Mouse (Mus musculus): Measurements from ENCODE around the gene Znhit3. TPM values are rescaled to one million over a fixed set of nuclear protein-coding genes. Genes with fewer than 3 reads are reported as not detected.

The Znhit3 gene
- total RNA-seq, 2 experiments from 2014 or later = 13.7 to 16.5 TPM

- no peak for DNase-seq
- intact Hi-C loops (cut with DNase I) = no loop called here
- no peak for TF ChIP-seq CTCF (IDR thresholded peaks at IDR 0.05)
- H3K4me3 ChIP-seq = no peak overlapping the region
- H3K27ac ChIP-seq = no peak overlapping the region
These were observed 32.4 kb upstream of the Znhit3 start for GRCm38 (mm10) chr11:84948526-84948925.

GRCm38 (mm10) chr11:84948114-84948513 is 31.9 kb upstream of the Znhit3 start:
- no peak for DNase-seq
- Histone ChIP-seq H3K27ac (no peak overlapping the region), H3K4me3 (no peak overlapping the region)
- no peak for TF ChIP-seq CTCF (IDR thresholded peaks at IDR 0.05)
- intact Hi-C loops (cut with DNase I) = no loop called here

GRCm38 (mm10) chr11:84947206-84947605 is 31.0 kb upstream of the Znhit3 start:
- Histone ChIP-seq H3K4me3 (no peak overlapping the region), H3K27ac (no peak overlapping the region)
- TF ChIP-seq CTCF (IDR thresholded peaks at IDR 0.05) = no peak
- intact Hi-C loops (cut with DNase I) = no loop called here
- no peak for DNase-seq

- intact Hi-C loops (cut with DNase I) = no loop called here
These were observed 29.7 kb upstream of the Znhit3 start for GRCm38 (mm10) chr11:84945841-84946240.

GRCm38 (mm10) chr11:84944639-84945435 is 28.7 kb upstream of the Znhit3 start:
- DNase-seq = no peak
- Histone ChIP-seq H3K27ac (no peak overlapping the region), H3K4me3 (no peak overlapping the region)
- no peak for TF ChIP-seq CTCF (IDR thresholded peaks at IDR 0.05)
- intact Hi-C loops (cut with DNase I) = no loop called here

More at GRCm38 (mm10) chr11:84945841-84946240, 29.7 kb upstream of the Znhit3 start:
- no peak for TF ChIP-seq CTCF (IDR thresholded peaks at IDR 0.05)
- no peak overlapping the region for H3K27ac ChIP-seq
- DNase-seq = no peak
- H3K4me3 ChIP-seq = no peak overlapping the region

- intact Hi-C loops (cut with DNase I) = no loop called here
- TF ChIP-seq CTCF (IDR thresholded peaks at IDR 0.05) = no peak
- no peak overlapping the region for H3K4me3 ChIP-seq
- no peak overlapping the region for H3K27ac ChIP-seq
- DNase-seq = peak; percentile 43
These were observed 27.8 kb upstream of the Znhit3 start for GRCm38 (mm10) chr11:84943948-84944347.

GRCm38 (mm10) chr11:84940140-84940539 is 24.0 kb upstream of the Znhit3 start:
- intact Hi-C loops (cut with DNase I) = no loop called here

GRCm38 (mm10) chr11:84939508-84940053 is 23.4 kb upstream of the Znhit3 start:
- no peak overlapping the region for H3K27ac ChIP-seq
- H3K4me3 ChIP-seq = no peak overlapping the region
- no peak for TF ChIP-seq CTCF (IDR thresholded peaks at IDR 0.05)
- intact Hi-C loops (cut with DNase I) = no loop called here
- no peak for DNase-seq

More at GRCm38 (mm10) chr11:84940140-84940539, 24.0 kb upstream of the Znhit3 start:
- no peak for TF ChIP-seq CTCF (IDR thresholded peaks at IDR 0.05)
- H3K27ac ChIP-seq = no peak overlapping the region
- H3K4me3 ChIP-seq = no peak overlapping the region
- DNase-seq = no peak

GRCm38 (mm10) chr11:84932261-84932660 is 16.1 kb upstream of the Znhit3 start:
- no peak overlapping the region for H3K27ac ChIP-seq
- intact Hi-C loops (cut with DNase I) = no loop called here
- H3K4me3 ChIP-seq = no peak overlapping the region
- no peak for DNase-seq
- TF ChIP-seq CTCF (IDR thresholded peaks at IDR 0.05) = no peak

GRCm38 (mm10) chr11:84920981-84921380 is 4.8 kb upstream of the Znhit3 start:
- intact Hi-C loops (cut with DNase I) = no loop called here
- DNase-seq = no peak
- no peak for TF ChIP-seq CTCF (IDR thresholded peaks at IDR 0.05)
- no peak overlapping the region for H3K27ac ChIP-seq
- H3K4me3 ChIP-seq = no peak overlapping the region

GRCm38 (mm10) chr11:84919951-84920350 is 3.8 kb upstream of the Znhit3 start:
- no peak for DNase-seq
- no peak for TF ChIP-seq CTCF (IDR thresholded peaks at IDR 0.05)
- Histone ChIP-seq H3K27ac (no peak overlapping the region), H3K4me3 (no peak overlapping the region)
- intact Hi-C loops (cut with DNase I) = loop anchor here (2.0 to 5.0 kb wide), 3 partner anchors 61 to 342 kb away; no protein-coding TSS in a partner anchor

- peak; percentile 67 for TF ChIP-seq CTCF (IDR thresholded peaks at IDR 0.05)
- intact Hi-C loops (cut with DNase I) = loop anchor here (2.0 to 5.0 kb wide), 3 partner anchors 62 to 343 kb away; no protein-coding TSS in a partner anchor
- DNase-seq = peak; percentile 37
- Histone ChIP-seq H3K27ac (no peak overlapping the region), H3K4me3 (no peak overlapping the region)
These were observed 3.1 kb upstream of the Znhit3 start for GRCm38 (mm10) chr11:84919276-84919675.

- DNase-seq = peak; percentile 90
- Histone ChIP-seq H3K27ac (no peak overlapping the region), H3K4me3 (peak overlapping the region; percentile 57)
- TF ChIP-seq CTCF (IDR thresholded peaks at IDR 0.05) = peak; percentile 98; the same call in 1 of the 2 replicates
- intact Hi-C loops (cut with DNase I) = loop anchor here (2.0 to 5.0 kb wide), 3 partner anchors 62 to 344 kb away; no protein-coding TSS in a partner anchor
These were observed 2.3 kb upstream of the Znhit3 start for GRCm38 (mm10) chr11:84918425-84918824.
